Mouse (Mus musculus) mature B cell (primary cell): ENCODE results near the gene Zfp292.
"Not testable (repeated sequence)": the region's sequence is repeated elsewhere in the genome, so short reads cannot be mapped to it uniquely, and the experiment has no call there.

ENCODE experiments used
- in situ Hi-C: fragments of 300-500 bp; cut with MboI; formaldehyde crosslinking; loops from 2 replicates; pipeline ENCODE4 v1.14.3; 2019

Zfp292 gene

DNA sequence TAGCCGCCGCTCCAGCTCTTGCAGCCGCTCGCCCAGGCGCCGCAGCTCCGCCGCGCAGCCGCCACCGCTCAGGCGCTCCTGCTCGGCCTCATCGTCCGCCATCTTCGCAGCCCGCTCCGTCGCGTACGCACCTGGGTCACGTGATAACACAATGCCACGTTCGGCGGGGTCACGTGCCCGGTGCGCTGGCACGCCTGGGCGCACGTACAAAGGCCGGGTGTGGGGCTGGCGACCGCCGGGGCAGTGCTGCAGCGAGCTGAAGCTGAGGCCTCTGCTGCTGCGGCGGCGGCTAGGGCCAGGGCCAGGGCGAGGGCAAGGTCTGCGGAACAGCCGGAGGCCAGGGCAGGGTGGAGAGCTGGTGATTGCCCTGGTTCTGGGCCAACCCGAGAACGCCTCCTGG, at the start of gene Zfp292:
Zfp292 (minus strand) TSS at position 143 of the 400 bp plus-strand sequence.
- in situ Hi-C loops = no loop called here

GRCm38 (mm10) chr4:34928386-34928785, 45.6 kb upstream of the Zfp292 start:
- in situ Hi-C loops = not testable (repeated sequence)

DNA sequence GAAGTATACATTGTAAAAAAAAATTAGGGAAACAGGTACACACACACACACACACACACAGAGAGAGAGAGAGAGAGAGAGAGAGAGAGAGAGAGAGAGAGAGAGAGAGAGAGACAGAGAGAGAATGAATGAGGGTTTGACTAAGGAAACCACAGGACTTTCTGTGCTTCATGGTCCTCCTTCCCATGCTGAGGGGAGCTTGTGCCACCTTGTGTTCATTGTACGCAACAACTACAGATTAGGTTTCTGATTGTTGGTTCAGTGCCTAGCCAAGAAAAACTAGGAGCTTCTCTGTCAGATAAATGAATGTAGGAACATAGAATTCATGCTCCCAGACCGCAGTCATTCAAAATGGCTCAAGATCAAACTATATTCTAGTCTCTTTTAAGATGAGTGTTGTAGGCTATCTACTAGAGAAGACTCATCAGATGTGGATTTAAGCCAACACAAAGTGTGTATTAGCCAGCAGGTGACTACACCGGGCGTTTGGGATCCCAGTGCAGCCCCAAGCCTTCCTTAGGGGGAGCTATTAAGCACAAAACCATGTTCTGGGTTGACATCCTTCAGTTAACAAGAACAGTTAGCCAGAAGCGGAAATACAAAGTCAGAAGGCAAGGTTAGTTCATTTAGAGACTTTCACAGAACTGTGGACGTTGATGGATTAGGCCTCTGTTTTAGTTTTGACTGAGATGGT, 39.6 kb upstream of the Zfp292 start:
- in situ Hi-C loops = loop anchor here (25.0 kb wide), 1 partner anchor 235 kb away; the partner anchor contains the start of gene Slc35a1

GRCm38 (mm10) chr4:34917400-34917799, 34.6 kb upstream of the Zfp292 start:
- in situ Hi-C loops = loop anchor here (25.0 kb wide), 1 partner anchor 230 kb away; the partner anchor contains the start of gene Slc35a1

- in situ Hi-C loops = loop anchor here (25.0 kb wide), 1 partner anchor 225 kb away; the partner anchor contains the start of gene Slc35a1
These were observed 29.4 kb upstream of the Zfp292 start for GRCm38 (mm10) chr4:34912171-34912570.

GRCm38 (mm10) chr4:34911401-34911800, 28.6 kb upstream of the Zfp292 start:
- in situ Hi-C loops = loop anchor here (25.0 kb wide), 1 partner anchor 224 kb away; the partner anchor contains the start of gene Slc35a1

GRCm38 (mm10) chr4:34908127-34908526, 25.4 kb upstream of the Zfp292 start:
- in situ Hi-C loops = loop anchor here (25.0 kb wide), 1 partner anchor 221 kb away; the partner anchor contains the start of gene Slc35a1

DNA sequence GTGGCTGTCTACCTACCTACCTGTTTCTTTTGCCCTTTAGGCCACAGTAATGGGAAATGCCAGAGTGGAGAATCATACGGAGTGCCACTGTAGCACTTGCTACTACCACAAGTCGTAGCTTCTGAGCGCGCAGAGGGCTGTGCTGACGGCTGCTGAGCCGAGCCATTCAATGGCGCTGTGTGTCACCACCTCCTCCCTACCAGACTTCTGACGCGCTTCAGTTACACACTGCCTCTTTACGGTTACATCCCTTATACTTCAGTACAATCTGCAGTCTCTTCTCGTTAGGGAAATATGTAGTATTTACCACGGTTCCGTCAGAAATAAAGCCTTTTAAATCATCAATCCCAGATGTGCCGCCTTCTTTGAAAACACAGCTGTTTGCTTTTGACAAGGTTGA, 24.3 kb upstream of the Zfp292 start:
- in situ Hi-C loops = loop anchor here (25.0 kb wide), 1 partner anchor 220 kb away; the partner anchor contains the start of gene Slc35a1

DNA sequence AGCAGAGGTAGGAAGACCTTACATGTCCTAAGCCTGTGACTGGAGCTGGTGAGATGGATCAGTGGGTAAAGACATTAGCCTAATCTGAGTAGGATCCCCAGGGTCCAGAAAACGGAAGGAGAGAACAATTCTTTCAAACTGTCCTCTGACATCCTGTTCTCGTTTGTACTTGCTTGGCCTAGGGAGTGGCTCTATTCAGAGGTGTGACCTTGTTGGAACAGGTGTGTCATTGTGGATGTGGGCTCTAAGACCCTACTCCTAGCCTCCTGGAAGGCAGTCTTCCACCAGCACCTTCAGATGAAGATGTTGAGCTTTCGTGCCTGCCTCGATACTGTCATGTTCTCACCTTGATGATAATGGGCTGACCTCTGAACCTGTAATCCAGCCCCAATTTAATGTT, 23.4 kb upstream of the Zfp292 start:
- in situ Hi-C loops = loop anchor here (25.0 kb wide), 1 partner anchor 219 kb away; the partner anchor contains the start of gene Slc35a1

DNA sequence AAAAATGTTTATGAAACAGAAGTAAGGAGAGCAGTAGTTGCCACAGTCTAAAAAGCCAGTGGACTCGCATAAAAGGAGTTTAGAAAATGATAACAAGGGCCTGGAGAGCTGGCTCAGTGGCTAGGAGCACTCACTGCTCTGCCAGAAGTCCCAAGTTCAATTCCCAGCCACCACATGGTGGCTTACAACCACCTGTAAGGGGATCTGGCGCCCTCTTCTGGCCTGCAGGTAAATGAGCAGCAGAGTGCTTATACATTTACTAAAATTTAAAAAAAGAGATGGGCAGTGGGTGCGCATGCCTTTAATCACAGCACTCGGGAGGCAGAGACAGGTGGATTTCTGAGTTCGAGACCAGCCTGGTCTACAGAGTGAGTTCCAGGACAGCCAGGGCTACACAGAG, 22.6 kb upstream of the Zfp292 start:
- in situ Hi-C loops = loop anchor here (25.0 kb wide), 1 partner anchor 218 kb away; the partner anchor contains the start of gene Slc35a1

GRCm38 (mm10) chr4:34901582-34901981, 18.8 kb upstream of the Zfp292 start:
- in situ Hi-C loops = loop anchor here (25.0 kb wide), 1 partner anchor 214 kb away; the partner anchor contains the start of gene Slc35a1

DNA sequence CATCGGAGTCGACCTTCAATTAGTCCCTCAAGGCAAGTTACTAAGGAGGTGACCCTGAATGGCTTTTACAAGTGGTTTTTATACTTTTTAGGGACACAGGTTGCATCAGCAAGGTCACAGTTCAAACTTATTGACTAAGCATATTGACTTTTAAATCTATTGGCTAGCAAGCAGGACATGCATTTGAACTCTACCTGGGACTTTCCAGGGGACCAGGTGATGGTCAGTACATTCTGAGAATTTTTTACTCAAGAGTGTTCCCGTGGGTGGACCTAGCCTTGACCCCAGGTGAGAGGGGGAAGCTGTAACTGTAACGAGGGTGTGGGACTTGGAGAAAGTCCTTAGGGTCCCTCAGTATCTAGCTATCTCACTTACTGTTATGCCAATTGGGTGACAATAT, 18.4 kb upstream of the Zfp292 start:
- in situ Hi-C loops = loop anchor here (25.0 kb wide), 1 partner anchor 214 kb away; the partner anchor contains the start of gene Slc35a1

DNA sequence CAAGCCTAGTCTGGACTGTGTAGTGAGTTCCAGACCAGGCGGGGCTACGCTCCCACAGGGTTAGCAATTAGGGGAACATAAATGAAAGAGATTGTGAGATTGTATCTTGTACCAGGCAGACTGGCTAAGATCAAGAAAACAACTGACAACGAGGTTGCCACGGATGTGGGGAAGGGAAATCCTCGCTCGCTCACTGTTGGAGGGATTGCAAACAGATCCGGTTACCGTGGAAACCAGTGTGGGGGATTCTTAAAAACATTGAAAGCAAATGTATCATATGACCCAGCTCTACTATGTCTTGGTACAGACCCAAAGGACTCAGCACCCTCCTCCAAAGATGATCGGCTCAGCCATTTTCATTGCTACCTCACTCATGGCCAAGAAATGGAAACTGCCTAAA, 17.4 kb upstream of the Zfp292 start:
- in situ Hi-C loops = loop anchor here (25.0 kb wide), 1 partner anchor 213 kb away; the partner anchor contains the start of gene Slc35a1

DNA sequence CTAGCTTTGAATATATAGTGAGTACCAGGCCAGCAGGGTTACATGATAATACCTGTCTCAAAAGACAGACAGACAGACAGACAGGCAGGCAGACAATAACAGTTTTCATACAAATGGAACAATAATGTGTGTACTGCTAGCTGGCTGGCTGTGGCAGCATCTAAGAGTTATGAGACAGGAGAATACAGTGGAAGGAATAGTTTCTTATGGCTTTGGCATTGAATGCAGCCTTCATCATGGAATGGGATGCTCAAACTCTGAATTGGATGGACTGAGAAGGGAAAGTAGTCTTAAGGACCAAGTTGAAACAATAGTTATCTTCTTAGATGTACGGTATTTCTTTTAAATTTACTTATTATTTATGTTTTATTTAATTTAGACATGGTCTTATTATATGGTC, 16.6 kb upstream of the Zfp292 start:
- in situ Hi-C loops = no loop called here

- in situ Hi-C loops = no loop called here
These were observed 15.7 kb upstream of the Zfp292 start for GRCm38 (mm10) chr4:34898497-34898896.

GRCm38 (mm10) chr4:34893479-34893878, 10.7 kb upstream of the Zfp292 start, which contains the start of gene Cga:
Gene Cga, plus strand, starts transcription at chr4:34893779.
- in situ Hi-C loops = no loop called here

DNA sequence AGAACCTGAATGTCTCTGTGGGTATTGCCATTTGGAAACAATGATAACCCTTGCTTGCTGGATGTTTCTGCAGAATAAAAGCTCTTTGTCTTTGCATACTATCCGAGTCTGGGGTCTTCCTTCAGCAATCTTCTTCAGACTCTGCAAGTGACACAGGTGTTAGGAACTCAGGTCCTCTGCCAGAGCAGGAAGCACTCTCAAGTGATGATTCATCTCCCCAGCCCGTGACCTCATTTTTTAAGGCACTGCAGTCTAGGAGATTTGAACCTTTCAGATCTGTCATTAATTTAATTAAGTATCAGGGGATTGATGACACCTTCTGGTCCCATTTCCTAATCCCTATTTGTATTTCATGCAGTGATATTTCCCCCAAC, 7.0 kb upstream of the Zfp292 start:
- in situ Hi-C loops = no loop called here

DNA sequence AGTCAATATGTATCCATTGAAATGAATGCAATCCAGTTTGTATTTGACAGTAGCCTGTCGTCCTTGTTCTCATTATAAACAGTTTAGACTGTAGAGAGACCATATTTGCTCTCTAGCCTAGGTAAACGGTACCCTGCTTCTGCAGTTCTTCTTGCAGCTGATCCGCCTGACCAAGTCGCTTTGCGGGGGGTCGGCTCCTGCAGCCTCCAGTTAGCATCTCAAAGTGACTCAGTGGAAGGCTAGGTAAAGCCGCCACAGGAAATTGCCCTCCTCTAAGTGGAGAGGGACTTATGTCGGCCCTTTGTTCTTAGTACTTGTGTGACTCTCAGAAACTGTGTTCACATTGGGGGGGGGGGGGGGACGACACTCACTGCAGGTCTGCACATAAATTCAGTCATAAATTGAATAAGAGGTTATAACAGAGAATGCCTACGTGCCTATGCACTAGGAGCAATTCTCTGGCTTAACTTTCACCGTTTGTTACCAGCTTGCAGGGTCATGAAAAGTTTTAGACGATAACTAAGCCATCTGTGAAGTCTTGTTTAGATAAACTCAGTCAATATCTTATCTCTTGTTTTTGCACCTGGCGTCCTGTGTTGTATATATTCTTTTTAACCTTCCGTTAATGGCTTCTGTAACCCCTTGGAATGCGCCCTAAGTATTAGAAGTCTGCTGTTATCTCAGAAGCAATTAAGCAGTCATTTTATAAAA, 6.5 kb upstream of the Zfp292 start:
- in situ Hi-C loops = no loop called here

GRCm38 (mm10) chr4:34887295-34887694, 4.5 kb upstream of the Zfp292 start:
- in situ Hi-C loops = no loop called here

DNA sequence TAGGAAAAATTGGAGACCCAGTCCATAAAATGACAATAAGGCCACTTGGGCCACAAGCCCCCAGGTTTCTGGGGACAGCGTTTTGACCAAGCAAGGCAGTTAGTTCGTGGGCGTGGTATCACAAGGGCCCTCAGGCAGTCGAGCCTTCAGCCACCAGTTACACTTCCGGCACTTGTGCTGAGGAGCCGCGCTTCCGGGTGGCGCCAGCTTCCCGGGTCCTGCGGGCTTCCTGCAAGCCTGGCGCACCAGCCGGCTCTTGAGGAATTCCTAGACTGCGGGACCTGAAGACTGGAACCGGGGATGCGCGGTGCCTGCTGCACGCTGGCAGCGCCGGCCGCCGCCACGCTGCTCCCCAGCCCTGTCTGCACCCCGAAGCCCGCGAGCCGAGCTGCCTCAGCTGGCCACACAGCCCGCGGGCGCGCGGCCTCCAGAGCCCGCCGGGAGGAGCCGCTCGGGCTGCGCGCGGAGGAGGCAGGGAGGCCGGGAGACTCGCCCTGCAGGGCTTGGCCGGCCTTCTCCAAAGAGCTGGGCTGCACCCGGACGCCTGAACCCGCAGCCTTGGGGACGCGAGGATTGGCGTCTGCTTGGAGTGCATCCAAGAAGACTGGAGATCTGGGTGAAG, 3.8 kb upstream of the Zfp292 start:
- in situ Hi-C loops = no loop called here

- in situ Hi-C loops = no loop called here
These were observed 3.0 kb upstream of the Zfp292 start for GRCm38 (mm10) chr4:34885631-34886351.
